In the genomic region with DNA sequence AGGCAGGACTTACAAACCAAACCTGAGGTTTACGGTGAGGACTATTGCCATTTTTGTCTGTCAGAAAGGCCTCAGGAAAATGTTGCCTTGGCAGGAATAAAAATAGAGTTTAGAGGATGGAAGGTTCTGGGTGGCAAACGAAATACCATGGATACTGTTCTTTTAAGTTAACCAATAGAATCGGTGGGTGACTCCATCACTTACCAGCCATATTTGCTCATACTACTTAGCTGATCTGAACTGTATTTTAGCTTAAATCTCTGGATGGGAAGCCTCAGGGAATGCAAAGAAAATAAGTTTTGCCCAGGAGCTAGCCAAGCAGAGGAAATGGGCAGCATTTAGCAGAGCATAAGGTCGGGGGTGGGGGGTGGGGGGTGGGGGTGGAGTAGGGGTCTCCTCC, we compare ENCODE assay signal across 8 mouse cellular contexts. TPM values are rescaled to one million over a fixed set of nuclear protein-coding genes. Genes with fewer than 3 reads are reported as not detected.
DNase-seq lines count a peak whose midpoint lies in the region; ATAC-seq and TF ChIP-seq lines count a peak whose summit lies in the region.

No protein-coding gene starts in this region.

- DNase-seq in left cerebral cortex, adult 2 months (ENCODE audit: extremely low spot score in 1 of 2, low spot score in 2 of 2): no peak
- no peak for DNase-seq in left cerebral cortex, adult 18-20 months (ENCODE audit: low spot score in 2 of 2)
- no peak for DNase-seq in embryonic facial prominence, embryonic 11.5 days (ENCODE audit: low spot score)
- DNase-seq in retina, postnatal 1 day: no peak
- DNase-seq in adrenal gland, adult 8-10 months: no peak
- DNase-seq in kidney, adult 11 months: no peak

- ATAC-seq in embryonic facial prominence, embryonic 11.5 days (replicated peaks; ENCODE audit: insufficient number of reproducible peaks, low FRiP score, low TSS enrichment, low read depth): no peak; the same call in 1 of the 2 replicates
- no peak for ATAC-seq in intestine, embryonic 16.5 days
- ATAC-seq in neural tube, embryonic 14.5 days (ENCODE audit: low read depth): no peak

- H3K27me3 ChIP-seq in embryonic facial prominence, embryonic 11.5 days (ENCODE audit: control insufficient read depth, insufficient read depth, low read length): no peaks in the 10 kb centered on the region
- no peaks in the 10 kb centered on the region for H3K27me3 ChIP-seq in intestine, embryonic 16.5 days (replicated peaks; ENCODE audit: control insufficient read depth, insufficient read depth, low read length)
- no peaks in the 10 kb centered on the region for H3K27me3 ChIP-seq in neural tube, embryonic 14.5 days (ENCODE audit: control insufficient read depth, insufficient read depth, low read length)

- no peaks in the 10 kb centered on the region; the same call in 1 of the 2 replicates for H3K4me1 ChIP-seq in embryonic facial prominence, embryonic 11.5 days (ENCODE audit: control insufficient read depth, insufficient read depth, low read length)
- H3K4me1 ChIP-seq in intestine, embryonic 16.5 days (ENCODE audit: control insufficient read depth, insufficient read depth, low read length): peaks cover 9% of the 10 kb centered on the region
- peaks cover 6% of the 10 kb centered on the region; the same call in 1 of the 2 replicates for H3K4me1 ChIP-seq in neural tube, embryonic 14.5 days (ENCODE audit: control insufficient read depth, insufficient read depth, low read length)

- peak overlapping the region; percentile 78 for H3K4me3 ChIP-seq in left cerebral cortex, adult 2 months
- H3K4me3 ChIP-seq in embryonic facial prominence, embryonic 11.5 days (ENCODE audit: low read depth, low read length): peak overlapping the region; percentile 79
- peak overlapping the region; percentile 78 for H3K4me3 ChIP-seq in intestine, embryonic 16.5 days (ENCODE audit: low read length)
- peak overlapping the region; percentile 67 for H3K4me3 ChIP-seq in neural tube, embryonic 14.5 days (ENCODE audit: low read depth, low read length)

- no peaks in the 10 kb centered on the region for H3K36me3 ChIP-seq in embryonic facial prominence, embryonic 11.5 days (replicated peaks; ENCODE audit: control insufficient read depth, insufficient read depth, low read depth, low read length)
- no peaks in the 10 kb centered on the region for H3K36me3 ChIP-seq in intestine, embryonic 16.5 days (ENCODE audit: control insufficient read depth, insufficient read depth, low read length)
- no peaks in the 10 kb centered on the region for H3K36me3 ChIP-seq in neural tube, embryonic 14.5 days (ENCODE audit: control insufficient read depth, insufficient read depth, low read length)

- H3K4me2 ChIP-seq in embryonic facial prominence, embryonic 11.5 days (ENCODE audit: low read depth, low read length): peak overlapping the region; percentile 65
- H3K4me2 ChIP-seq in intestine, embryonic 16.5 days (ENCODE audit: low read depth, low read length): peak overlapping the region; percentile 68
- peak overlapping the region; percentile 57 for H3K4me2 ChIP-seq in neural tube, embryonic 14.5 days (ENCODE audit: low read depth, low read length)

- TF ChIP-seq CTCF in left cerebral cortex, adult 2 months (IDR thresholded peaks at IDR 0.05): no peak

- H3K9ac ChIP-seq in embryonic facial prominence, embryonic 11.5 days (replicated peaks; ENCODE audit: low read length): peak overlapping the region; percentile 71
- peak overlapping the region; percentile 79 for H3K9ac ChIP-seq in intestine, embryonic 16.5 days (ENCODE audit: low read depth, low read length)
- peak overlapping the region; percentile 68 for H3K9ac ChIP-seq in neural tube, embryonic 14.5 days (replicated peaks; ENCODE audit: low read depth, low read length)

- H3K27ac ChIP-seq in left cerebral cortex, adult 2 months: no peak overlapping the region
- no peak overlapping the region for H3K27ac ChIP-seq in embryonic facial prominence, embryonic 11.5 days (replicated peaks; ENCODE audit: low read depth, low read length)
- no peak overlapping the region for H3K27ac ChIP-seq in intestine, embryonic 16.5 days (ENCODE audit: low read length)
- H3K27ac ChIP-seq in neural tube, embryonic 14.5 days (ENCODE audit: low read depth, low read length): no peak overlapping the region

- intact Hi-C loops in left cerebral cortex, adult 2 months (cut with DNase I): no loop called here

- WGBS in embryonic facial prominence, embryonic 11.5 days: 36% methylated on average over 4 of the region's 4 CpGs
- 22% methylated on average over 4 of the region's 4 CpGs for WGBS in intestine, embryonic 16.5 days
- WGBS in neural tube, embryonic 14.5 days: 31% methylated on average over 4 of the region's 4 CpGs

- no peaks in the 10 kb centered on the region for H3K9me3 ChIP-seq in embryonic facial prominence, embryonic 11.5 days (replicated peaks; ENCODE audit: control insufficient read depth, low read length)
- no peaks in the 10 kb centered on the region for H3K9me3 ChIP-seq in intestine, embryonic 16.5 days (ENCODE audit: control insufficient read depth, low read length)
- H3K9me3 ChIP-seq in neural tube, embryonic 14.5 days (ENCODE audit: control insufficient read depth, low read length): no peaks in the 10 kb centered on the region

RNA-seq across cellular contexts. Expression of a gene that starts 0.4 kb away (rescaled TPM):
- total RNA-seq in left cerebral cortex, adult 2 months (2021): 1 to 10 TPM; 8.2 to 8.6 TPM
- total RNA-seq in left cerebral cortex, adult 18-20 months (2021): 1 to 10 TPM; 8.1 to 8.6 TPM
- polyA plus RNA-seq in embryonic facial prominence, embryonic 11.5 days (2014; fragmentation: Nextera tagmentation; extraction: Ambion mirVana): 6.0 and 7.0 TPM in 2 replicates
- 2.3 and 3.7 TPM in 2 replicates for polyA plus RNA-seq in intestine, embryonic 16.5 days (2015; fragmentation: Nextera tagmentation; extraction: Ambion mirVana)
- 28.3 and 38.2 TPM in 2 replicates for polyA plus RNA-seq in neural tube, embryonic 14.5 days (2014; fragmentation: Nextera tagmentation; extraction: Ambion mirVana)
- total RNA-seq in adrenal gland, adult 8-10 months (2022): 1 to 10 TPM; 1.8 to 5.5 (median 3.3) TPM

RNA-seq across cellular contexts. Expression of a gene that starts 0.5 kb away (rescaled TPM):
- total RNA-seq in left cerebral cortex, adult 2 months (2021): 10 to 100 TPM; 15.1 to 18.2 TPM
- 10 to 100 TPM; 14.5 to 17.0 TPM for total RNA-seq in left cerebral cortex, adult 18-20 months (2021)
- polyA plus RNA-seq in embryonic facial prominence, embryonic 11.5 days (2014; fragmentation: Nextera tagmentation; extraction: Ambion mirVana): 23.2 and 24.0 TPM in 2 replicates
- polyA plus RNA-seq in intestine, embryonic 16.5 days (2015; fragmentation: Nextera tagmentation; extraction: Ambion mirVana): 25.8 and 28.1 TPM in 2 replicates
- polyA plus RNA-seq in neural tube, embryonic 14.5 days (2014; fragmentation: Nextera tagmentation; extraction: Ambion mirVana): 20.5 and 28.1 TPM in 2 replicates
- total RNA-seq in adrenal gland, adult 8-10 months (2022): 10 to 100 TPM; 17.3 to 25.8 (median 22.1) TPM
